Mouse (Mus musculus) kidney, adult 2 months (tissue): Measurements from ENCODE around the gene Gal3st3.

Experiments used
- CTCF ChIP-seq: fragments of 200-500 bp; conservative IDR thresholded peaks from 2 replicates; pipeline ENCODE4 v1.5.1; 2011; ENCODE audit warnings: low read depth, mild to moderate bottlenecking, control low read depth, low read length, moderate library complexity, mixed read lengths; ENCODE audit not compliant: insufficient read depth, insufficient read length
- POLR2A ChIP-seq: fragments of 200-500 bp; IDR thresholded peaks from one replicate; pipeline ENCODE4 v1.6.1; 2011; ENCODE audit warnings: low read depth, low read length, control low read depth

GRCm38 (mm10) chr19:5278381-5278780 is 19.8 kb upstream of the Gal3st3 start:
- TF ChIP-seq CTCF (no peak), POLR2A (no peak)
